Mouse (Mus musculus) urinary bladder, adult 2 months (tissue): ENCODE results near the gene Pid1. TPM values are rescaled to one million over a fixed set of nuclear protein-coding genes. Genes with fewer than 3 reads are reported as not detected.
A peak's percentile ranks its signal among the peaks of the same experiment; 100 is the strongest.
"Not testable (repeated sequence)": the region's sequence is repeated elsewhere in the genome, so short reads cannot be mapped to it uniquely, and the experiment has no call there.

Experiments used
- DNase-seq: peaks from one replicate; pipeline ENCODE4 v3.0.0; 2022; ENCODE audit warnings: low spot score
- polyA plus RNA-seq: library from polyadenylated mRNA; depleted of rRNA; stranded (reverse); fragments of >200 nt; gene quantifications from 2 replicates; pipeline ENCODE4 v1.2.3, GENCODE M21; 2012

Pid1 gene
- polyA plus RNA-seq, 1 experiment = 55.1 TPM

GRCm38 (mm10) chr1:84359611-84360500, 4.1 kb downstream of the Pid1 start:
- DNase-seq = no peak

- no peak for DNase-seq
These were observed 6.8 kb downstream of the Pid1 start for GRCm38 (mm10) chr1:84357216-84357615.

- DNase-seq = no peak
These were observed 13.7 kb downstream of the Pid1 start for GRCm38 (mm10) chr1:84350262-84350661.

GRCm38 (mm10) chr1:84347796-84348476, 16.0 kb downstream of the Pid1 start:
- DNase-seq = no peak

DNA sequence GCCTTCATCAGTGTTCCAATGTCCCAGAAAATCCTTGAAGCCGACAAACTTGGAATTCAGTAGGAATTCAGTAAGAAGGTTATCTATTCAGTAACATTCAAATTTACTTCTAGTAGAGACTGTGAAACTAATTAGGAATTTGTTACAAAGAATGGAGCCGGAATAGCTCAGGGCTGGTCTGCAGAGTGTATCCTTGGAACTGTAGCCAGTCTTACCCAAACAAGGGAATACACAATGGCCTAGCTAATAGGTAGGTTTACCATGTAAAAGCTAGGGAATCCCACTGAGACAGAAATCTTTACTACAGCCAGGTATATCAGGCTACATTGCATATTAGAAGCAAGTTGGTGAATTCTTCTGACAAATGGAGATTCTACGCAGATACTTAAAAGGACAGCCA, 31.2 kb downstream of the Pid1 start:
- not testable (repeated sequence) for DNase-seq

- DNase-seq = not testable (repeated sequence)
These were observed 32.1 kb downstream of the Pid1 start for GRCm38 (mm10) chr1:84331861-84332260.

GRCm38 (mm10) chr1:84325309-84325708, 38.7 kb downstream of the Pid1 start:
- no peak for DNase-seq

- no peak for DNase-seq
These were observed 42.7 kb downstream of the Pid1 start for GRCm38 (mm10) chr1:84321327-84321726.

DNA sequence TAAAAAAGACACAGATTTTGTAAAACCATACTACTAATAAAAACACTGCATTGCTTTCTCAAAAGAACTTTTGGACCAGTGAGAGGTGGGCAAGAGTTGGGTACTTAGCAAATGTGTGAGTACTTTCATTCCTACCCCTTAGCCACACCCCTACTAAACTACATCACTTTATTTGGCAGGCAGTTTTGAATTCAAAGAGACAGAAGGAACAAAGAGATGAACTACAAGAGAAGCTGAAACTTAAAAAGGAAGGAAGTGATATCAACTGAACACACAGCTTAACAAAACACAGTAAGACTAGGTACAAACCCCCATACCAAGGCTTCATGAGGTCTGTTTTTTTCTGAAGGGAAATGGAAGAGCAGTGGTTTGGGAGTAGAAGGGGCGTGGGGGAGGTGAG, 45.4 kb downstream of the Pid1 start:
- DNase-seq = no peak

DNA sequence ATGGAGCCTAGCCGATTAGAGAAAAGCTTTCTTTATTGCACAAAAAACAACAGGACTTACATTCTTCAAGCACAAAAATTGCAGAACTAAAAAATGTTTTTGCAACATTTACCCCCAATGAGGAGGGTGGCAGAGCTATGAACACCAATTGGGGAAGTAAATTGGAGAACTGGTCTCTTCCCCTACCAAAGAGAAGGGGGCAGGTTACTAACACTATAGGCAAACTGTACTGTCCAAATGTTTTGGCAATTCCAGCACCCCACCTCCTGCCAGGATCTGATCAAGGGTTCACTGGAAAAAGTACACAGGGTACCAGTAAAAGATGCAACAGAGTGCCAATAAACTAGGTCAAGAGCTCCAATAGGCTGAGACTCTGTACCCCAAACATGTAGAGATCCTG, 46.2 kb downstream of the Pid1 start:
- DNase-seq = no peak

GRCm38 (mm10) chr1:84309966-84310460, 54.0 kb downstream of the Pid1 start:
- no peak for DNase-seq

- DNase-seq = no peak
These were observed 58.1 kb downstream of the Pid1 start for GRCm38 (mm10) chr1:84305713-84306421.

DNA sequence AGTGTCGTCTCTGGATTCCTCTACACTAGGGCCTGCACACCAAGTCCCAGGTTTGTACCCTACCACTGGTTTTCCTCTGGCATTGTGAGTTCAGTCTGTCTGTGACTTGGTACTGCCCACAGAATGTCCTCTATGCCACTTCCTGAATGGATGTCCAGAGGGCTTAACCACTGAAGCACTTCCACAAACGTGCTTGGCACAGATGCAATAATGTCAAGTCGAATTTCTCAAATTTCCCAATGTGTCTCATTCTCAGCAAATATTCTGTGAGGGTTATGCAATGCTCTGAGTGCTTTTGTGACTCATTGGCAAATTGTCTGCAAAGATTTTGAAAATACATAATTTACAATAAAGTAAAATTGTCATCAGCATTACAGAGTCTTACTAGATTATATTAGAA, 61.2 kb downstream of the Pid1 start:
- no peak for DNase-seq

DNA sequence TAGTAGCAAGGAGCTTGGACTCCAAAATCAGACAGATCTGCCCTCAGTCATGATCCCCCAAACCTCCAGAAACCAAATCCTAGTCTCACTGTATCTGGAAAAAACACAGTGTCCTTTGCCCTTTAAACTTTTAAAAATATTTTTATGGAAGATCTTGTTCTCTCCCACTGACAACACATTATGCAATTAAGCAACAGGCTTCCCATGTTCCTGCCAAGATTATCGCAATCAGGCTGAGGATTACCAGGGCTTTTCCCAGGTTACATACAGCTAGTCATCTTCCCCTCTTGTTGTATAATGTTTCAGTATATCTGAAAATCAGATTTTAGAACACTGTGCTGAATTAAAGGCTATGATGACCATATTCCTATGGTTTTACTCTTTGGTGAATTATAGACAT, 64.3 kb downstream of the Pid1 start:
- no peak for DNase-seq

DNA sequence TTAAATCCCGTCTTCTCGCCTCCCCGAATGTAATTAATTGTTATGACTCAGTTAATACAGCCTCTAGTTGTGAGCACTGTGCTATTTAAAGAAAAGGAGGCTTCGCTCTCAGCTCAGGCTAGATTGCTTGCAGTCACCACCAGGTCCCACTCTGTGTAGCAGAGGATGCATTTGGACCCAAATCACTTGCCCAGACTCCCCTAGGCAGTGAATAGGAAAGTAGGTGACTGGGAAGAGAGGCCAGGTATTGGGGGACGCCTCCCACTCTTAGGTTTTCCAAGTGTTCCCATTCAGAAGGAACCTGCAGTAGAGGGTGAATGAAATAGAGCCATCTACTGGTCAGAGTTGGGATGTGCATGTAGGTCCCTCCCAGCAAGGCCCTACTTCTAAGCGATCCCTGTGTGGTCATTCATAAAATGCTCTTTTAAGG, 77.3 kb downstream of the Pid1 start:
- DNase-seq = no peak

- DNase-seq = no peak
These were observed 78.4 kb downstream of the Pid1 start for GRCm38 (mm10) chr1:84285620-84286019.

- DNase-seq = peak; percentile 67
These were observed 79.5 kb downstream of the Pid1 start for GRCm38 (mm10) chr1:84284293-84285068.

DNA sequence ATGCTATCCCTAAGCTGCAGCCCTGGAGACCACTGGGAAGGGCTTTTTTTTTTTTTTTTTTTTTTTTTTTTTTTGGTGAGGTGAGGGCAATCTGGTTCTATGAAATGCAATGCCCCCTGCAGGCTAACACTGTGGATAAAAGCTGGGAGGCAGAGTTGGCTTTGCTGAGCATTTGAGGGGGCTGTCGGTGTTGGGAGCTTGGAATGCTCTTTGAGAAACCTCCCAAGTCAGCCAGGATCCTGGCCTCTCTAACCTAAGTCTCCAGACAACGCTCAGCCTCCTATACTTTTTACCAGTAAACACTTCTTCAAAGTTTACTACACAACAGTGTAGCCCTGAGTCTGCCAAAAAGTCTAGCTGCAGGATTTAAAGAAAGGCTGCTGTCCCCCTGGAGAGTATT, 80.9 kb downstream of the Pid1 start:
- peak; percentile 24 for DNase-seq

GRCm38 (mm10) chr1:84280171-84280570, 83.8 kb downstream of the Pid1 start:
- DNase-seq = no peak

GRCm38 (mm10) chr1:84278359-84279255, 85.4 kb downstream of the Pid1 start:
- DNase-seq = no peak
